In genomic region chr11:52782426-52782825, GRCm38 (mm10) we compare ENCODE assay signal across 14 mouse cellular contexts.
"Had no signal": no experiment of that assay in that cellular context is flagged by ENCODE, and none has a peak within 500 bp of the region (broad histone marks: within the 10 kb centered on the region; RNA-seq: fewer than 3 reads in every experiment).

No protein-coding gene starts in this region.

- DNase-seq: gastrocnemius, adult 2 months; gastrocnemius, postnatal 10 days; gastrocnemius, postnatal 25 days; heart, adult 11 months; heart, adult 2 months; heart, postnatal 10 days; kidney, adult 11 months; kidney, adult 2 months; kidney, adult 9 months; kidney, postnatal 14 days; kidney, postnatal 36 days; layer of hippocampus, adult 9-11 months; layer of hippocampus, postnatal 36 days; left cerebral cortex, postnatal 4 days had no signal
